Mouse (Mus musculus): ENCODE measurements at regions not wholly inside any gene's neighbourhood (a gene's known extent, or its start where the extent isn't known, plus 50 kb on each side); places are given as distances from the start of the nearest gene placed in this dataset.

GRCm38 (mm10) chr13:46092787-46093186 lies 128.0 kb upstream of the Atxn1 start:
- TF ChIP-seq POLR2A (IDR thresholded peaks at IDR 0.05; ENCODE audit: borderline replicate concordance, control insufficient read depth, low read depth, low read length) (no peak), CTCF (IDR thresholded peaks at IDR 0.05; ENCODE audit: control insufficient read depth, insufficient read depth, low read length) (no peak)

Data from bone marrow, adult 2 months (tissue).